ENCODE assay signal across 8 mouse cellular contexts in genomic region chr7:30532931-30533330, GRCm38 (mm10). TPM values are rescaled to one million over a fixed set of nuclear protein-coding genes. Genes with fewer than 3 reads are reported as not detected.
DNase-seq lines count a peak whose midpoint lies in the region; ATAC-seq and TF ChIP-seq lines count a peak whose summit lies in the region.

No protein-coding gene starts in this region.

- peak; percentile 35 for DNase-seq in forebrain, embryonic 14.5 days (ENCODE audit: low spot score)
- DNase-seq in kidney, adult 2 months, result peak; percentile 81
- no peak for DNase-seq in lung, adult 2 months
- no peak for DNase-seq in left cerebral cortex, adult 18-20 months (ENCODE audit: low spot score in 2 of 2)

- TF ChIP-seq CTCF in kidney, adult 2 months (conservative IDR thresholded peaks at IDR 0.05; ENCODE audit: insufficient read depth, insufficient read length, low read depth, low read length), result no peak
- no peak for TF ChIP-seq CTCF in lung, adult 2 months (IDR thresholded peaks at IDR 0.05; ENCODE audit: insufficient read depth, low read length)

- H3K9me3 ChIP-seq in megakaryocyte, embryonic 14.5 days, result no peaks in the 10 kb centered on the region
- no peaks in the 10 kb centered on the region for H3K9me3 ChIP-seq in forebrain, embryonic 14.5 days (replicated peaks; ENCODE audit: control insufficient read depth, low read length)
- no peaks in the 10 kb centered on the region for H3K9me3 ChIP-seq in neural tube, embryonic 12.5 days

- H3K4me3 ChIP-seq in megakaryocyte, embryonic 14.5 days (replicated peaks), result peak overlapping the region; percentile 40
- peak overlapping the region; percentile 83 for H3K4me3 ChIP-seq in forebrain, embryonic 14.5 days (ENCODE audit: low read depth, low read length)
- H3K4me3 ChIP-seq in kidney, adult 2 months (ENCODE audit: insufficient read depth, low read depth, low read length), result no peak overlapping the region
- H3K4me3 ChIP-seq in neural tube, embryonic 12.5 days, result peak overlapping the region; percentile 78
- H3K4me3 ChIP-seq in lung, adult 2 months (replicated peaks; ENCODE audit: extremely low read depth, low read depth, low read length), result no peak overlapping the region

- no peak for TF ChIP-seq POLR2A in kidney, adult 2 months (IDR thresholded peaks at IDR 0.05; ENCODE audit: low read depth, low read length)
- TF ChIP-seq POLR2A in lung, adult 2 months (IDR thresholded peaks at IDR 0.05; ENCODE audit: borderline replicate concordance, extremely low read depth, low read depth, low read length), result no peak

- H3K36me3 ChIP-seq in megakaryocyte, embryonic 14.5 days (replicated peaks; ENCODE audit: low read length), result peaks cover 57% of the 10 kb centered on the region
- H3K36me3 ChIP-seq in forebrain, embryonic 14.5 days (ENCODE audit: control insufficient read depth, insufficient read depth, low read length), result peaks cover 53% of the 10 kb centered on the region
- H3K36me3 ChIP-seq in kidney, adult 2 months (ENCODE audit: control insufficient read depth, insufficient read depth, low read length), result no peaks in the 10 kb centered on the region
- H3K36me3 ChIP-seq in neural tube, embryonic 12.5 days, result peaks cover 51% of the 10 kb centered on the region

- H3K4me2 ChIP-seq in forebrain, embryonic 14.5 days (ENCODE audit: low read length), result peak overlapping the region; percentile 89
- H3K4me2 ChIP-seq in neural tube, embryonic 12.5 days (replicated peaks), result peak overlapping the region; percentile 81

- H3K4me1 ChIP-seq in megakaryocyte, embryonic 14.5 days, result peaks cover 26% of the 10 kb centered on the region
- H3K4me1 ChIP-seq in forebrain, embryonic 14.5 days (ENCODE audit: control insufficient read depth, insufficient read depth, low read length), result peaks cover 19% of the 10 kb centered on the region
- H3K4me1 ChIP-seq in kidney, adult 2 months (ENCODE audit: control insufficient read depth, insufficient read depth, low read length), result peaks cover 2% of the 10 kb centered on the region; the same call in 1 of the 2 replicates
- H3K4me1 ChIP-seq in neural tube, embryonic 12.5 days, result peaks cover 33% of the 10 kb centered on the region
- H3K4me1 ChIP-seq in lung, adult 2 months (ENCODE audit: control insufficient read depth, insufficient read depth, low read length), result peaks cover 6% of the 10 kb centered on the region

- H3K27ac ChIP-seq in forebrain, embryonic 14.5 days (ENCODE audit: low read depth, low read length), result peak overlapping the region; percentile 9; the same call in 1 of the 2 replicates
- H3K27ac ChIP-seq in kidney, adult 2 months (ENCODE audit: insufficient read depth, low read depth, low read length), result no peak overlapping the region
- H3K27ac ChIP-seq in neural tube, embryonic 12.5 days, result no peak overlapping the region

- no peaks in the 10 kb centered on the region for H3K27me3 ChIP-seq in megakaryocyte, embryonic 14.5 days (replicated peaks)
- no peaks in the 10 kb centered on the region for H3K27me3 ChIP-seq in forebrain, embryonic 14.5 days (replicated peaks; ENCODE audit: control insufficient read depth, insufficient read depth, low read length)
- no peaks in the 10 kb centered on the region for H3K27me3 ChIP-seq in kidney, adult 2 months (replicated peaks; ENCODE audit: control insufficient read depth, insufficient read depth, low read length)
- no peaks in the 10 kb centered on the region for H3K27me3 ChIP-seq in neural tube, embryonic 12.5 days (replicated peaks)

- ATAC-seq in megakaryocyte, adult 5-6 weeks (ENCODE audit: poor library complexity, severe bottlenecking), result no peak
- ATAC-seq in forebrain, embryonic 14.5 days, result no peak
- ATAC-seq in neural tube, embryonic 12.5 days (ENCODE audit: low FRiP score, low read depth), result no peak
- ATAC-seq in megakaryocyte progenitor cell, adult 5-6 weeks (replicated peaks; ENCODE audit: poor library complexity), result no peak

- WGBS in forebrain, embryonic 14.5 days, result 13% methylated on average over 8 of the region's 8 CpGs
- 30% methylated on average over 8 of the region's 8 CpGs for WGBS in kidney, adult 2 months
- 11% methylated on average over 8 of the region's 8 CpGs for WGBS in neural tube, embryonic 12.5 days
- 47% methylated on average over 8 of the region's 8 CpGs for WGBS in lung, adult 2 months

- H3K9ac ChIP-seq in forebrain, embryonic 14.5 days (ENCODE audit: low read length), result peak overlapping the region; percentile 91
- H3K9ac ChIP-seq in neural tube, embryonic 12.5 days, result peak overlapping the region; percentile 87

RNA-seq across cellular contexts. Expression of gene Arhgap33, which starts 1.9 kb away (rescaled TPM):
- 12.9 and 43.1 TPM in 2 replicates for polyA plus RNA-seq in megakaryocyte, embryonic 14.5 days (2012; ENCODE audit: insufficient read depth, low replicate concordance)
- total RNA-seq in megakaryocyte, adult 5-6 weeks (2015), result 7.0 and 10.6 TPM in 2 replicates
- total RNA-seq in megakaryocyte, adult 5-6 weeks (2017), result 3.1 and 4.9 TPM in 2 replicates
- 63.5 and 98.4 TPM in 2 replicates for polyA plus RNA-seq in forebrain, embryonic 14.5 days (2014; fragmentation: Nextera tagmentation; extraction: Ambion mirVana)
- 7.4 and 7.8 TPM in 2 replicates for polyA plus RNA-seq in kidney, adult 2 months (2012; rRNA removed)
- polyA plus RNA-seq in neural tube, embryonic 12.5 days (2016; fragmentation: Nextera tagmentation; extraction: Ambion mirVana), result 78.3 and 90.0 TPM in 2 replicates
- polyA plus RNA-seq in lung, adult 2 months (2012; rRNA removed), result 21.4 and 24.0 TPM in 2 replicates
- total RNA-seq in left cerebral cortex, adult 18-20 months (2021), result 100 to 1,000 TPM; 179 to 187 TPM
- total RNA-seq in megakaryocyte progenitor cell, adult 5-6 weeks (2015), result 4.5 and 5.8 TPM in 2 replicates
- total RNA-seq in megakaryocyte progenitor cell, adult 5-6 weeks (2017), result 1.4 and 2.0 TPM in 2 replicates

RNA-seq across cellular contexts. Expression of gene Hspb6, which starts 19.0 kb away (rescaled TPM):
- 6.0 and 17.2 TPM in 2 replicates for polyA plus RNA-seq in megakaryocyte, embryonic 14.5 days (2012; ENCODE audit: insufficient read depth, low replicate concordance)
- 10.7 and 11.0 TPM in 2 replicates for total RNA-seq in megakaryocyte, adult 5-6 weeks (2015)
- total RNA-seq in megakaryocyte, adult 5-6 weeks (2017), result 3.8 and 5.2 TPM in 2 replicates
- 8.6 and 10.1 TPM in 2 replicates for polyA plus RNA-seq in forebrain, embryonic 14.5 days (2014; fragmentation: Nextera tagmentation; extraction: Ambion mirVana)
- 21.6 and 50.4 TPM in 2 replicates for polyA plus RNA-seq in kidney, adult 2 months (2012; rRNA removed)
- polyA plus RNA-seq in neural tube, embryonic 12.5 days (2016; fragmentation: Nextera tagmentation; extraction: Ambion mirVana), result 5.4 and 6.0 TPM in 2 replicates
- 50.5 and 129 TPM in 2 replicates for polyA plus RNA-seq in lung, adult 2 months (2012; rRNA removed)
- total RNA-seq in left cerebral cortex, adult 18-20 months (2021), result 1 to 10 TPM; 3.7 to 4.3 TPM
- total RNA-seq in megakaryocyte progenitor cell, adult 5-6 weeks (2015), result 11.7 and 12.2 TPM in 2 replicates
- 3.5 and 4.4 TPM in 2 replicates for total RNA-seq in megakaryocyte progenitor cell, adult 5-6 weeks (2017)

RNA-seq across cellular contexts. Expression of gene Proser3, which starts 19.2 kb away (rescaled TPM):
- polyA plus RNA-seq in megakaryocyte, embryonic 14.5 days (2012; ENCODE audit: insufficient read depth, low replicate concordance), result 11.6 and 51.8 TPM in 2 replicates
- total RNA-seq in megakaryocyte, adult 5-6 weeks (2015), result 3.6 and 6.6 TPM in 2 replicates
- 2.4 and 2.6 TPM in 2 replicates for total RNA-seq in megakaryocyte, adult 5-6 weeks (2017)
- 6.2 and 7.1 TPM in 2 replicates for polyA plus RNA-seq in forebrain, embryonic 14.5 days (2014; fragmentation: Nextera tagmentation; extraction: Ambion mirVana)
- polyA plus RNA-seq in kidney, adult 2 months (2012; rRNA removed), result 7.1 and 8.5 TPM in 2 replicates
- 9.7 and 11.0 TPM in 2 replicates for polyA plus RNA-seq in neural tube, embryonic 12.5 days (2016; fragmentation: Nextera tagmentation; extraction: Ambion mirVana)
- 10.2 and 12.4 TPM in 2 replicates for polyA plus RNA-seq in lung, adult 2 months (2012; rRNA removed)
- total RNA-seq in left cerebral cortex, adult 18-20 months (2021), result 1 to 10 TPM; 3.8 TPM
- 11.5 and 16.3 TPM in 2 replicates for total RNA-seq in megakaryocyte progenitor cell, adult 5-6 weeks (2015)
- total RNA-seq in megakaryocyte progenitor cell, adult 5-6 weeks (2017), result 1.8 and 4.7 TPM in 2 replicates

RNA-seq across cellular contexts. Expression of gene Lin37, which starts 26.7 kb away (rescaled TPM):
- polyA plus RNA-seq in megakaryocyte, embryonic 14.5 days (2012; ENCODE audit: insufficient read depth, low replicate concordance), result 49.3 and 62.3 TPM in 2 replicates
- total RNA-seq in megakaryocyte, adult 5-6 weeks (2015), result 54.7 and 64.1 TPM in 2 replicates
- total RNA-seq in megakaryocyte, adult 5-6 weeks (2017), result 13.0 and 22.4 TPM in 2 replicates
- 47.6 and 59.0 TPM in 2 replicates for polyA plus RNA-seq in forebrain, embryonic 14.5 days (2014; fragmentation: Nextera tagmentation; extraction: Ambion mirVana)
- polyA plus RNA-seq in kidney, adult 2 months (2012; rRNA removed), result 29.0 and 33.8 TPM in 2 replicates
- 52.8 and 53.4 TPM in 2 replicates for polyA plus RNA-seq in neural tube, embryonic 12.5 days (2016; fragmentation: Nextera tagmentation; extraction: Ambion mirVana)
- polyA plus RNA-seq in lung, adult 2 months (2012; rRNA removed), result 27.1 and 29.4 TPM in 2 replicates
- 10 to 100 TPM; 56.8 to 60.4 TPM for total RNA-seq in left cerebral cortex, adult 18-20 months (2021)
- 54.8 and 67.5 TPM in 2 replicates for total RNA-seq in megakaryocyte progenitor cell, adult 5-6 weeks (2015)
- total RNA-seq in megakaryocyte progenitor cell, adult 5-6 weeks (2017), result 27.2 and 39.8 TPM in 2 replicates

RNA-seq across cellular contexts. Expression of gene U2af1l4, which starts 30.2 kb away (rescaled TPM):
- polyA plus RNA-seq in megakaryocyte, embryonic 14.5 days (2012; ENCODE audit: insufficient read depth, low replicate concordance), result 52.8 and 64.1 TPM in 2 replicates
- 15.2 and 19.6 TPM in 2 replicates for total RNA-seq in megakaryocyte, adult 5-6 weeks (2015)
- 63.3 and 69.7 TPM in 2 replicates for total RNA-seq in megakaryocyte, adult 5-6 weeks (2017)
- 132 and 135 TPM in 2 replicates for polyA plus RNA-seq in forebrain, embryonic 14.5 days (2014; fragmentation: Nextera tagmentation; extraction: Ambion mirVana)
- 47.9 and 54.5 TPM in 2 replicates for polyA plus RNA-seq in kidney, adult 2 months (2012; rRNA removed)
- 83.8 and 87.9 TPM in 2 replicates for polyA plus RNA-seq in neural tube, embryonic 12.5 days (2016; fragmentation: Nextera tagmentation; extraction: Ambion mirVana)
- 47.6 and 50.1 TPM in 2 replicates for polyA plus RNA-seq in lung, adult 2 months (2012; rRNA removed)
- total RNA-seq in left cerebral cortex, adult 18-20 months (2021), result 10 to 100 TPM; 64.4 to 71.5 TPM
- total RNA-seq in megakaryocyte progenitor cell, adult 5-6 weeks (2015), result 21.4 and 23.4 TPM in 2 replicates
- total RNA-seq in megakaryocyte progenitor cell, adult 5-6 weeks (2017), result 86.9 and 96.7 TPM in 2 replicates

Comparison
In these comparisons a context has a peak if more than half of its experiments do, and no peak if none do; other contexts are left out.
1. H3K4me3 ChIP-seq: peak in megakaryocyte, embryonic 14.5 days (single experiment), forebrain, embryonic 14.5 days (single experiment) and neural tube, embryonic 12.5 days (single experiment); none in kidney, adult 2 months (single experiment) and lung, adult 2 months (single experiment).
2. DNase-seq: peak in forebrain, embryonic 14.5 days (single experiment) and kidney, adult 2 months (single experiment); none in lung, adult 2 months (single experiment) and left cerebral cortex, adult 18-20 months (0 of 2).